Mouse (Mus musculus): Measurements from ENCODE around the gene Mapk13. TPM values are rescaled to one million over a fixed set of nuclear protein-coding genes. Genes with fewer than 3 reads are reported as not detected.
"Not testable (repeated sequence)": the region's sequence is repeated elsewhere in the genome, so short reads cannot be mapped to it uniquely, and the experiment has no call there.

The Mapk13 gene
- 2.5 and 5.3 TPM in 2 replicates for polyA plus RNA-seq (2016; fragmentation: Nextera tagmentation; extraction: Ambion mirVana)

- H3K27ac ChIP-seq = no peak within 1 kb of the TSS
- 2% methylated on average over 57 of the region's 58 CpGs for WGBS
- H3K4me2 ChIP-seq = peak within 1 kb of the TSS; percentile 73
- no peak for ATAC-seq (ENCODE audit: low FRiP score)
- no peaks in the 10 kb centered on the region for H3K36me3 ChIP-seq (replicated peaks)
- H3K9me3 ChIP-seq = no peaks in the 10 kb centered on the region
- peaks cover 53% of the 10 kb centered on the region for H3K27me3 ChIP-seq
- peak within 1 kb of the TSS; percentile 42 for H3K4me3 ChIP-seq (replicated peaks)
- peaks cover 16% of the 10 kb centered on the region for H3K4me1 ChIP-seq
- peak within 1 kb of the TSS; percentile 38 for H3K9ac ChIP-seq
Measured at GRCm38 (mm10) chr17:28769121-28769874, at the start of gene Mapk13. Gene Mapk13 (plus strand): TSS chr17:28769297.

DNA sequence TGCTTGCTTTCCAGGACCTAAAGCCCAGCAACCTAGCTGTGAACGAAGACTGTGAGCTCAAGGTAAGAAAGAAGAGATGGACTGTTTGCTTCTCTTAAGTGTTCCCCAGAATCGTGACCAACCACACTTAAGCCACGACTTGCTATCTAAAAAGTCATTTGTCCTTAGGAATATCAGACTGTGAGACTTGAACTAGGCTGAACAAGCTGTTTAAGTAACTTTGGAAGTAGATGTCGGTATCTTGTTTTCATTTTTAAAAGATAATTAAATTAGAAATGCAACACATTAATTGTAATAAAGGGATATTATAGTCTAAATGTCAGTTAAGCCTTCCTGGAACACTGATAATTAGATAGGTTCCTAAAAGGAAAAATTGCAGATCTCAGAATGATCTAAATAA is 43.3 kb upstream of the Mapk13 start, which contains the start of gene AC170998.1:
AC170998.1 (plus strand) TSS at position 301 of the 400 bp plus-strand sequence.
- ATAC-seq (ENCODE audit: low FRiP score) = no peak
- H3K27ac ChIP-seq = no peak within 1 kb of the TSS
- H3K4me3 ChIP-seq (replicated peaks) = no peak within 1 kb of the TSS
- H3K4me1 ChIP-seq = no peaks in the 10 kb centered on the region
- no peak within 1 kb of the TSS for H3K9ac ChIP-seq
- 98% methylated on average over 4 of the region's 4 CpGs for WGBS
- H3K9me3 ChIP-seq = no peaks in the 10 kb centered on the region
- peaks cover 76% of the 10 kb centered on the region for H3K36me3 ChIP-seq (replicated peaks)
- no peaks in the 10 kb centered on the region for H3K27me3 ChIP-seq
- no peak within 1 kb of the TSS for H3K4me2 ChIP-seq

DNA sequence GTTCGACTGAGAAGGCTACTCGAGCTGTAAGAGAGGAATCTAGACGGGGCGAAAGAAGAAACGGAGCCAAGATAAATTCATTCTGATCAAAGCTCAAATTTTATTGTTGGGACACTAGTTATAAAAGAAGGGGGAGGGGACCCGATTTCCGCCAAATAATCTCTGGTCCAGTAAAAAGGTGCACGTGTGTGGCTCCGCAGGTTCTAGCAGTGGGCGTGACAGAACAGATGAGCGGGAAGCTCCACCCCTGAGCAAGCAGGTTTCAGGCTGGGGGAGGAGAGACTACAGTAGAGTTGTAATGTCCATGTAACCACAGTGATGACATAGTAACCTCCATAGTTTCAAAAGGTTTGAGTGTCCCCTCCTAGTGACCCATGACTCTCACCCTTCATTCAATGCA is 41.6 kb upstream of the Mapk13 start:
- not testable (repeated sequence) for ATAC-seq (ENCODE audit: low FRiP score); H3K9me3 ChIP-seq; H3K27me3 ChIP-seq; H3K27ac ChIP-seq; H3K4me2 ChIP-seq; H3K4me1 ChIP-seq; H3K9ac ChIP-seq; H3K4me3 ChIP-seq (replicated peaks)
- 90% methylated on average over 11 of the region's 11 CpGs for WGBS
- H3K36me3 ChIP-seq (replicated peaks) = peaks cover 77% of the 10 kb centered on the region

DNA sequence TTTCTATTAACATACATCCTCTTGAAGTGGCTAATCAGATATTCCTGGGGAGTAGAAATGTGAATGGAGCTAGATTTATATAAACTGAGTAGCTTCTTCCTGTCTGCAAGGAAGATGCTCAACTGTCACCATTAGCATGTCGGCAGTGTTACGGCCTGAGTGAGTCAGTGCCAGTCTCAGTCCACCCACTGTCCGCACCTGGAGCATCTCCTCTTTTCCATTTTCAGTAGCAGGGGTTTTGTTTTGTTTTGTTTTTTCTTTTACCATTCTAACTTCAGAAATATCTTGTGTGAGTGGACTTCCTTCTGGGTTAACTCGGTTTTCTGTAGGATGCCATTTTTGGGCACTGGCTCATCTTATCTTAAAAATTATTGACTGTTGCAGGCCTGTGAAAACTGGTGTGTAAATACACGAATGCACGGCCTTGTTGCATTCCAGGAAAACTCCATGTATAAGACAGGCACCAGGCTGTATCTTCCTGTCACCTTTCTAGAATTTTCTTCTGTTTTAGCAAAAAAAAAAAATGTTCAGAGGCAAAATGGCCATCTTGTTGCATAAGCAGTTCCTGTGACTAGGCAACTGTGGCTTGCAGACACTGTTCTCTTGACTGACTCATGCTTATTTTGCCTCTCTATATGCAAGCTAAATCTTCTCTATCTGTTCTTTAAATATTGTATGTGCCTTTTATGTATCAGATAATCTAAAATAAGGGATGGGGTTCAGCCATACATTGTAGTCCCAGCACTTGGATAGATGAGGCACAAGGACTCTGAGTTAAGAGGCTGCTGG is 33.6 kb upstream of the Mapk13 start:
- Histone ChIP-seq H3K27ac (no peak overlapping the region), H3K4me1 (no peaks in the 10 kb centered on the region), H3K27me3 (no peaks in the 10 kb centered on the region), H3K9ac (no peak overlapping the region), H3K4me3 (replicated peaks) (no peak overlapping the region), H3K9me3 (no peaks in the 10 kb centered on the region), H3K4me2 (no peak overlapping the region), H3K36me3 (replicated peaks) (peaks cover 41% of the 10 kb centered on the region)
- 92% methylated on average over 6 of the region's 6 CpGs for whole genome bisulfite sequencing
- no peak for ATAC-seq (ENCODE audit: low FRiP score)

DNA sequence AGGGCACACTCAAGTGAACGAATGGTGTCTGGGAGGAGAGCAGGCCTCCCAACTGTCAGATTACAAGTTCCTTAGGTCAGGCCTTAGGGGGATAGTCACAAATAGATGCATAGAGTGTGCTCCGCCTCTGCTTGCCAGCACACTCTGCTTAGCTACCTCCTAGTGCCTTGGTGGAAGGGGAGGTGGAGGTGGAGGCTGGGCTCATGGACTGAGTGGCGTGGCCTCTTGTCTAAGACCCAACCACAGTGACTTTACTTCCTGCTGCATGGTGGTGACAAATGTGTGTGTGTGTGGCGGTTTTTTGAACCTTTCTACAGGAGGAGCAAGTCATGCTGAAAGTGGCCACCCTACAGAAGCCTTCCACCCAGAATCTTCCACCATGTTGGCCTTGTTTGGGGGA is 32.6 kb upstream of the Mapk13 start:
- no peak for ATAC-seq (ENCODE audit: low FRiP score)
- H3K9ac ChIP-seq = no peak overlapping the region
- H3K27ac ChIP-seq = no peak overlapping the region
- peaks cover 40% of the 10 kb centered on the region for H3K36me3 ChIP-seq (replicated peaks)
- no peak overlapping the region for H3K4me2 ChIP-seq
- H3K4me3 ChIP-seq (replicated peaks) = no peak overlapping the region
- H3K9me3 ChIP-seq = no peaks in the 10 kb centered on the region
- no peaks in the 10 kb centered on the region for H3K27me3 ChIP-seq
- H3K4me1 ChIP-seq = no peaks in the 10 kb centered on the region
- 89% methylated on average over 4 of the region's 4 CpGs for WGBS

GRCm38 (mm10) chr17:28737973-28738372 is 31.1 kb upstream of the Mapk13 start:
- H3K4me3 ChIP-seq (replicated peaks) = no peak overlapping the region
- no peak overlapping the region for H3K27ac ChIP-seq
- no peaks in the 10 kb centered on the region for H3K27me3 ChIP-seq
- peaks cover 43% of the 10 kb centered on the region for H3K36me3 ChIP-seq (replicated peaks)
- no peak overlapping the region for H3K9ac ChIP-seq
- no peak for ATAC-seq (ENCODE audit: low FRiP score)
- WGBS = 87% methylated on average over 4 of the region's 4 CpGs
- H3K9me3 ChIP-seq = no peaks in the 10 kb centered on the region
- H3K4me2 ChIP-seq = no peak overlapping the region
- H3K4me1 ChIP-seq = no peaks in the 10 kb centered on the region

- H3K36me3 ChIP-seq (replicated peaks) = peaks cover 55% of the 10 kb centered on the region
- no peaks in the 10 kb centered on the region for H3K9me3 ChIP-seq
- H3K27ac ChIP-seq = no peak overlapping the region
- H3K4me1 ChIP-seq = no peaks in the 10 kb centered on the region
- H3K4me2 ChIP-seq = no peak overlapping the region
- no peak overlapping the region for H3K4me3 ChIP-seq (replicated peaks)
- H3K27me3 ChIP-seq = no peaks in the 10 kb centered on the region
- no peak overlapping the region for H3K9ac ChIP-seq
- 93% methylated on average over 6 of the region's 6 CpGs for WGBS
- ATAC-seq (ENCODE audit: low FRiP score) = no peak
Measured at GRCm38 (mm10) chr17:28739244-28739643, 29.9 kb upstream of the Mapk13 start.

DNA sequence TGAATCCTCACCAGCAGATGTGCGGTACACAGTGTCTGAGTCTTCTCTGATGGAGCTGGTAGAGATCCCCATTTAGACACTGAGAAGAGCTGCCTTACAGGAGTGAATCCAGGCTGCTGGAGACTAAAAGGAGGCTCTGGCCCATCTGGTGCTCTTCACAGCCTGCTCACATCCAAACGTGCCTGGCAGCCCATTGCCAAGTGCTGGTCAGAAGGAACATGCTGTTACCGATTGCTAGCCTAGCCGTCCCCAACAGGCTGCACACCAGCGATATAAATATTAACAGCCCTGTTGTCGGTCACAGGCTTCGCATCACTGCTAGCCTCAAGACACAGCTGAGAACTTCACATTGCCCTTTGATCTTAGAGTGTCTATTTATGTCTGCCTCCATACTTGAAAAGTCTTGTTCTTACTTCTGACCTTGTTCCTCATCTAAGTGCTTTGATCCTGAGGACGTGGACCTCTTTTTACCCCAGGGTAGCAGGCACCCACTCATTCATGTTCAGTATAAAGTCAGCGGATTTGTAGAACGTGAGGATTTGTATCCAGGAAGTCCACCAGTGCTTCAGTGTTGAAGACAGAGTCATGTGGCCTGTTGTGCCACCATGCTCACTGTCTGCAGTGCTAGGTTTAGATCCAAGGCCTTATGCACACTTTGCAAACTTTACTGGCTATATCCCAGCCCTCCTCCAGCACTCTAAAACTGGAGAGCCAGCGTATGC is 25.8 kb upstream of the Mapk13 start:
- Histone ChIP-seq H3K4me2 (no peak overlapping the region), H3K9me3 (no peaks in the 10 kb centered on the region), H3K36me3 (replicated peaks) (peaks cover 87% of the 10 kb centered on the region), H3K9ac (no peak overlapping the region), H3K4me1 (no peaks in the 10 kb centered on the region), H3K27ac (no peak overlapping the region), H3K4me3 (replicated peaks) (no peak overlapping the region), H3K27me3 (no peaks in the 10 kb centered on the region)
- ATAC-seq (ENCODE audit: low FRiP score) = no peak
- WGBS = 94% methylated on average over 11 of the region's 11 CpGs

DNA sequence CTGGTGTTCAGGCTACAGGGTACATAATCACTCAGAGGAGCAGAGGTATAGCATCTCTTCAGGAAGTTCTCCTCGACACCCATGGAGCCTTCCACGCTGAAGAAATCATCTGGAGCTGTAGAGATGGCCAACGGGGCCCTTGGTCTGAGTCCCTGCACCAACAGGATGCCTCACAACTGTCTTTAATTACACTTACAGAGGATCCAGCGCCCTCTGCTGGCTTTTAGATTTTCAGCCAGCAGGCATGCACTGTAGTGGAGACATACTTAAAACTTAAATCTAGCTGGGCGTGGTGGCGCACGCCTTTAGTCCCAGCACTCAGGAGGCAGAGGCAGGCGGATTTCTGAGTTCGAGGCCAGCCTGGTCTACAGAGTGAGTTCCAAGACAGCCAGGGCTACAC is 25.2 kb upstream of the Mapk13 start:
- Histone ChIP-seq H3K4me1 (no peaks in the 10 kb centered on the region), H3K4me3 (replicated peaks) (no peak overlapping the region), H3K36me3 (replicated peaks) (peaks cover 89% of the 10 kb centered on the region), H3K9ac (no peak overlapping the region), H3K27me3 (no peaks in the 10 kb centered on the region), H3K27ac (no peak overlapping the region), H3K4me2 (no peak overlapping the region), H3K9me3 (no peaks in the 10 kb centered on the region)
- no peak for ATAC-seq (ENCODE audit: low FRiP score)
- 91% methylated on average over 9 of the region's 9 CpGs for WGBS

DNA sequence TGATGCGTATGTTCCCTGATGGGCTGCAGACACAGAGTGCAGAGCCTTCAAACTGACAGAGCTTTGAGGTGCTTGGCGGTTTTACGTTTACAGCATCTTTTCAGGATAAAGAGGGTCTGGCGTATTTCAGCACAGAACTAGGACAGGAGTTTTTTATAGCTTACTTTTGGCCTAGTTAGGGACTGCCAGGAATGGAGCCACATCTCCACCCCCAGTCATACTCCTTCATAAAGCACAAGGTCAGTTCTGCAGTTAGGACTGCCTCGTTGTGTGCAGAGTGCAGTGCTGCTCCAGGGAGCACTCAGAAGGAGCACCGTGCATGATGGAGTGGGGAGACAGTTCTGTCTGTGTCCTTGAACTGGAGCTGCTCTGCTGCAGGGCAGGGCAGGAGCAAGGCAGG is 23.3 kb upstream of the Mapk13 start:
- no peaks in the 10 kb centered on the region for H3K9me3 ChIP-seq
- no peak overlapping the region for H3K4me2 ChIP-seq
- no peak for ATAC-seq (ENCODE audit: low FRiP score)
- peaks cover 72% of the 10 kb centered on the region for H3K36me3 ChIP-seq (replicated peaks)
- 91% methylated on average over 6 of the region's 6 CpGs for WGBS
- H3K9ac ChIP-seq = no peak overlapping the region
- H3K4me1 ChIP-seq = no peaks in the 10 kb centered on the region
- H3K27ac ChIP-seq = no peak overlapping the region
- H3K4me3 ChIP-seq (replicated peaks) = no peak overlapping the region
- no peaks in the 10 kb centered on the region for H3K27me3 ChIP-seq

DNA sequence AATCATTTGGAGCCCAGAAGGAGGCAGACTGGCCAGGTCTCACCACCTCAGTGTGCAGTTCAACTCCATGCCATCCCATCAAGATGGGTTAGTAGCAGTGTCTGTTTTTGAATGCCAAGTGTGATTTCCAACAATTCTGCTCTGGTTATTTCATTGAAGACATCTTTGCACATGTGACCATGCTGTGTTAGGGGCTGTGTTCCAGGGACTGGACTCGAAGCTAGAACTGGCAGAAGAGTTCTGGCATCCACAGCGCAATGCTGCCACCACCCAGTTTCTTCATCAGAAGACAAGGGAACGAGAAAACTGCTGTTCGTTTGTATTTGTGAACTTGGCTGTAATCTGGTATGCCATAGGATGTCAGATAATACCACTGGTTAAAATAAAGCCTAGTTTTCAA is 21.1 kb upstream of the Mapk13 start:
- Histone ChIP-seq H3K4me2 (no peak overlapping the region), H3K27ac (no peak overlapping the region), H3K9me3 (no peaks in the 10 kb centered on the region), H3K4me3 (replicated peaks) (no peak overlapping the region), H3K9ac (no peak overlapping the region), H3K36me3 (replicated peaks) (peaks cover 53% of the 10 kb centered on the region), H3K4me1 (no peaks in the 10 kb centered on the region), H3K27me3 (no peaks in the 10 kb centered on the region)
- WGBS = 91% methylated on average over 4 of the region's 4 CpGs
- no peak for ATAC-seq (ENCODE audit: low FRiP score)

GRCm38 (mm10) chr17:28750580-28750979 is 18.5 kb upstream of the Mapk13 start:
- H3K9me3 ChIP-seq = no peaks in the 10 kb centered on the region
- no peak overlapping the region for H3K9ac ChIP-seq
- no peaks in the 10 kb centered on the region for H3K4me1 ChIP-seq
- H3K27ac ChIP-seq = no peak overlapping the region
- H3K4me2 ChIP-seq = no peak overlapping the region
- H3K27me3 ChIP-seq = no peaks in the 10 kb centered on the region
- no peak overlapping the region for H3K4me3 ChIP-seq (replicated peaks)
- WGBS = 94% methylated on average over 6 of the region's 6 CpGs
- no peak for ATAC-seq (ENCODE audit: low FRiP score)
- H3K36me3 ChIP-seq (replicated peaks) = peaks cover 29% of the 10 kb centered on the region
